Mouse (Mus musculus) thymus, postnatal 4 days (tissue): ENCODE measurements at regions not wholly inside any gene's neighbourhood (a gene's known extent, or its start where the extent isn't known, plus 50 kb on each side); places are given as distances from the start of the nearest gene placed in this dataset.
"Not testable (repeated sequence)": the region's sequence is repeated elsewhere in the genome, so short reads cannot be mapped to it uniquely, and the experiment has no call there.

Experiments used
- DNase-seq: peaks from one replicate; pipeline ENCODE4 v3.0.0; 2021

- DNase-seq = not testable (repeated sequence)
These were observed 198.5 kb downstream of the Tcp10c start for GRCm38 (mm10) chr17:13552840-13553239.

DNA sequence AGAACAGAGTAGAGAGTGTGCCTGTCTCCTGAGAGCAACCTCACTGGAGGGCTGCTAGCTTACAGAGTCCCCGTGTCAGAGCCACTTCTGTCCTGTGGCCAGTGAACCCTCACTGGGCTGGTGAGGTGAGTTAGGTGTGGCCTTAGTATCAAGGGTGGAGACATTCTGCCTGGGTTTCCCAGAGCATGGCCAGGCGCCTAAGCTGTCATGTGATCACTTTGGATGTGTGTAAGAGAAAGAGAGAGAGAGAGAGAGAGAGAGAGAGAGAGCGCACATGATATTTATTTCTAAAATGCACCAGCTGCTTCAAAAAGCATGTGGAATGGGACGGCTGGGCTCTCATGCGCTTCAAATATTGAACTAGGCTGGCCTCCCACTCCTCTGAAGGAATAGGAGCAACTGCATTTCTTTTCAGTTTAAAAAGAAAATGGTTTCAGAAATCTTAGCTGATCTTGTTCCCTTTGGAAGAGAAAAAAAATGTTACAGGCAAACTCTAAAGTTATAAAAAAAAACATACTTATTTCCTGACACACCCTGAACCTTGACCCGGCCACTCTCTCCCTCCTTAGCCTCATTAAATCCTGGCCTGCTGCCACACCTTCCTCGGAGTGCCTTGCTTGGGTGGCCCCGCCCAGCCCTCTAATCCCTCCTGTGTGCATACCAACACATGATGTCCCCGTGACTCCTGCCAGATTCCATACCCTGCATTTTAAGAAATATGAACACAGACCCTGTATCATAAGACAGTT lies 201.1 kb downstream of the Tcp10c start:
- not testable (repeated sequence) for DNase-seq

GRCm38 (mm10) chr17:13556060-13556660 lies 201.8 kb downstream of the Tcp10c start:
- DNase-seq = not testable (repeated sequence)

DNA sequence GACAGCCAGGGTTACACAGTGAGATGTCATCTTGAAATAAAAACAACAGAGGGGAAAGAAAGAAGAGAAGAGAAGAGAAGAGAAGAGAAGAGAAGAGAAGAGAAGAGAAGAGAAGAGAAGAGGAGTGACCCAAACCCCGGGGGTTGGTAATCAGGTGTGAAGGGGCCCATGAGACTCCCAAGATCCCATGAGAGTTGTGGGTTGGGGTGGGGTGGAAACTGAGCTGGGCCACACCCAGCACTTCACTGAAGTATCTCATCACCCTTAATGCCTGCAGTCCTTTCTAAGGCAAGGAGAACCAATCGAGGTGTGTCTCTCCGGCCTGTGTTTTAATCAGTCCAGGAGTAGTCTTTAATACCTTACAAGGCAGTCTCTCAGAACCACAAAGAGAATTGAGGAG lies 201.5 kb upstream of the Afdn start:
- no peak for DNase-seq

DNA sequence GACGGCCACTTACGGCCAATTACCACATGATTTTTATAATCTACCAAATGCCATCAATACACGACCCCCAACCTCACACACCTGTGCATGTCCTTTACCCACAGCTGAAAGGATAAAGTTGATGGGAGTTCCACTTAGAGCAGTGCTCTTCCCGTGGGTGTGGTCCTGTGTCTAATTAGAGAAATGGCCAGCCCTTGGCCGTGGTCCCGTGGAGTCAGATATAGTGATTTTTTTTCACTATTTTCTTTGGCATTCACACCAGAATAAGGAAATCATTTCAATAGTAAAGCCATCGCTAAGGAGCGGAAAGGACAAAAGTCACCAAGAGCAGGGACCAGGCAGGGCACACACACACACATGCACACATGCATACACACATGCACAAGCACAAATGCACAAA lies 199.0 kb upstream of the Afdn start:
- no peak for DNase-seq

DNA sequence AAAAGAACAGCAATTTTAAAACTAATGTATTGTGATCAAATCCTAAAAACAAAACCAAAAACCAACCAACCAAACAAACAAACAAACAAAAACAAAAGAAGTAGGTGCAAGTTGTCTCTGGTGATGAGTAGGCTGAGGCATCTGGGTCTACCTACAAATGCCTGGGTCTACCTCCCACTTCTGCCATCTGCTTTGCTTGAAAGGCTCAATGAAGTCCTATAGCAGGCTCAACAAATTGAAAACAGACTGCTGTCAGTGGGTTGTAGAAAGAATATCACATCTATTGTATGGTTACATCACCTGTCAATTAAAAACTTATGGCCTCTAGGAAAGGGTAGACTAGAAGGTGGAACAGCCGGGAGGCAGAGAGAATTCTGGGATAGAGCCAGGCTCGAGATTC lies 197.4 kb upstream of the Afdn start:
- DNase-seq = no peak

DNA sequence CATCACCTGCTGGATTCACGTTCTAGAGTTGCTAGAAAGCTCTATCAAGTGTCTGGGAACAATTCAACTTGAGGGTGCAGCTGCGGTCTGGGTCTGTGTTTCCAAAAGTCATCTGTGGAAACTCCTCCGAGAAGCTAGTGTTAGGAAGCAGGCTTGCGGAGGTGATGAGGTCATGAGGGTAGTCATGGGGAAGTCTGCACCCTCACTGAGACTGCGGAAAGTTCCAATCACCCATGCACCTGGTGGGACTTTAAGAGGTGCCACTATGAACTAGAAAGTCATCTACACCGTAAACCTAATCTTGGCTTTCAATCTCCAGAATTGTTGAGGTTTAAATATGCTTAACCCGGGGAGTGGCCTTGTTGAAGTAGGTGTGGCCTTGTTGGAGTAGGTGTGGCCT lies 195.5 kb upstream of the Afdn start:
- no peak for DNase-seq

GRCm38 (mm10) chr17:13566680-13567079 lies 193.7 kb upstream of the Afdn start:
- DNase-seq = no peak

DNA sequence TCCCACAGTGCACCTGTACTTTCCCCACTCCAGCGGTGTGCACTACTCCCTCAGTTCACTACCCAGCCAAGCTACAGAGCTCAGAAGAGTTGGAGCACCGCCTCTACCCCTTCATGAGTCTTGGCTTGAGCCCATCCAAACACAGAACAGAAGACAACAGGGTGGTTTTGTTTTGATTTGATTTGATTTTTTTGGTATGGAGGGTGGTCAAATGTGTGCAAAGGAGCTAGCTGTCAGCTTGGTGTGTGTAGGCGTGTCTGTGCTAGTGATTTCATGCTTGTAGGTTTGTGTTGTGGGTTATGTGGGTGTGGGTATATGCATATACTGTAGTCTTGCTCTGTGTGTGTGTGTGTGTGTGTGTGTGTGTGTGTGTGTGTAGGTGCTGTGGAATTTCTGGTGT lies 193.2 kb upstream of the Afdn start:
- no peak for DNase-seq

- no peak for DNase-seq
These were observed 189.5 kb upstream of the Afdn start for GRCm38 (mm10) chr17:13570796-13571195.

- DNase-seq = no peak
These were observed 188.0 kb upstream of the Afdn start for GRCm38 (mm10) chr17:13572204-13572833.

- DNase-seq = peak; percentile 66
These were observed 187.3 kb upstream of the Afdn start for GRCm38 (mm10) chr17:13573036-13573435.

DNA sequence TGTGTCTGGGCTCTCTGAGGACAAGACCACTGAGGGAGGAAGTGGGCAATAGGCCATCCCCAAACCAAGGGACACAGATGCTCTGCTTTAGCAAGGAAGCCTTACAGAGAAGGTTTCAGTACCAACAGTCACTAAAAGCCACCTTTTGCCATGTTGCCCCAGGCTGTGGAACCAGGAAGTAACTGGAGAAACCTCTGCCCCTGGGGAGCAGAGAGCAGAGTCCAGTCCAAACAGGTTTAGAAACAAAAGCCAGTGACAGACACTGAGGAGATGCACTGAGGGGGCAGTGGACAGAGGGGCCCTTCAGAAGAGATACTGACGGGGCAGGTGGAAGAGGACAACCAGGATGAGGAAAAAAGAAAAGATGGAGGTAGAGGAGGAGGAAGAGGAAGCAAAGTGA lies 186.2 kb upstream of the Afdn start:
- no peak for DNase-seq

GRCm38 (mm10) chr17:13574682-13575444 lies 185.5 kb upstream of the Afdn start:
- no peak for DNase-seq

GRCm38 (mm10) chr17:13577798-13578197 lies 182.5 kb upstream of the Afdn start:
- no peak for DNase-seq

GRCm38 (mm10) chr17:13581214-13581920 lies 179.0 kb upstream of the Afdn start:
- no peak for DNase-seq

DNA sequence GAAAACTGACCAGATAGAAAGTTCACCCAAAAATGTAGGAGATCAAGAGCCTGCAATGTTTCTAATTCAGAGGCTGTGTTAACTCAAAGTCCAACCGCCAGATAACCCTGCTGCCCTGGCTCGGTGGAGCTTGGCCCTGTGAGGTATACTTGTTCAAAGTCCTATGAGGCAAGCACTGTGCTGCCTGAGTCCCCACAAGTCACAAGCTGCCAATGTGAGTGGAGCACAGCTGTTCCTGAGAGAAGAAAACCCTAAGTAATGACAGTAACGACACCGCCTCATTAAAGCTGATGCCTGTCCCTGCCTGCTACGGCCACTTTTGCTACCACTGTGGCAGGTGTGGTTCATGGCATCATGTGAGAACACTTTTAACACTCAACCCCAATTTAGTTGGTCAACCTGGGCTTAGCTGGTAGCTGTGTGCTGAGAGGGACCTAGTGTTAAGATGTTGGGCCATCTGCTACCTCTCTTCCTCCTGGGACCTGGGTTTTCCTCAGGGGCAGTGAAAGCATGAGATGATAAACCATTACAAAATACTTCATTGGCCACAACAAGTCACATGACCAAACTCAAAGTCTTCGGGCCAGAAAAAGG lies 178.2 kb upstream of the Afdn start:
- no peak for DNase-seq

DNA sequence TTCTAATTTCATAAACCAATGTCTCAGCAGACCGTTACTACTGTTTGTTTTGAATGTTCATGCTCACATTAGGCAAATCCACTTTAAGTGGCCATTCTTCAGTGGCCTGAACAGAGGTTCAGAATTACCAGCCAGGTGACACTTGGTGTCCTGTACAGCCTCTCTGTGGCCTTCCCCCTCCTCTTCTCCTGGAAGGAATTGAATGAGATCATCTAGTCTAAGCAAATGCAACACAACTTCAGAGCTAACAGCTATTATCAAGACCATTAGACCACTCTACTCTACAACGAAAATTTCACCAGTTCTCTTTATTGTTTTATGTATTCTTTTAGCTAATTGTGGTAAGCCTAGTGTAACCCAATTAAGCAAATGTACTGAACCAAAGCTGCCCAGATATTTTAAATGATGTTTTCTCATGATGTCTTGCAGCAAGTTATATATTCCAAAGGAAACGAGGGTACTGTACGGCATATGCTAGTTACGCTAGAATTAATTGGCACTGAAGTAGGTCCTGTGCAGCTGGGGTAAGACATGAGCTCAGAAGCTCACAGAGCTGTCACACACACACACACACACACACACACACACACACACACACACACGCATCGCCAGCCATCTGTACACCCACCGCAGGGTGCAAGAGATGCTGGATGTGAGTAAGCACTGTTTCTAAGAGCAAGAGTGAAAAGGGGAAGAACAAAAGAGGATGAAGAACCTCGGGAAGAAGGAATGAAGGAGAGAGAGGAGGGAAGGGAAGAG lies 176.7 kb upstream of the Afdn start:
- DNase-seq = no peak

DNA sequence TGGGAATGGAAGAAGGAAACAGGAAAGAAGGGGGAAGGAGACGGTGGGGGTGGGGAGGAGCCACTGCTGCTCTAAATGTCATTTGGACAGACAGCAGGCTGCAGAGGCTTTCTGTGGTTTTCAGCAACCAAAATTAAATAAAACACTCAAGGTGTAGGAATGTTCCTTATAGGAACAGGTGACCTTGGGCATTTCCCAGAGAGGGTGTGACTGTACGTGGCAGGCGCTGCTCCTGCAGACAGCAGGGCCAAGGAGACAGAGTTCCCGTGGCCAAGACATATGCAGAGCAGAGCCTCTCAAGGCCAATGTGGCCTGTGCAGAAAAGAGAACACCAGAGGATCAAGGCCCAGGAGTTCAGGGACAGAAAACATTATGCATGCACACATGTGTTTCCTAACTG lies 175.9 kb upstream of the Afdn start:
- no peak for DNase-seq

DNA sequence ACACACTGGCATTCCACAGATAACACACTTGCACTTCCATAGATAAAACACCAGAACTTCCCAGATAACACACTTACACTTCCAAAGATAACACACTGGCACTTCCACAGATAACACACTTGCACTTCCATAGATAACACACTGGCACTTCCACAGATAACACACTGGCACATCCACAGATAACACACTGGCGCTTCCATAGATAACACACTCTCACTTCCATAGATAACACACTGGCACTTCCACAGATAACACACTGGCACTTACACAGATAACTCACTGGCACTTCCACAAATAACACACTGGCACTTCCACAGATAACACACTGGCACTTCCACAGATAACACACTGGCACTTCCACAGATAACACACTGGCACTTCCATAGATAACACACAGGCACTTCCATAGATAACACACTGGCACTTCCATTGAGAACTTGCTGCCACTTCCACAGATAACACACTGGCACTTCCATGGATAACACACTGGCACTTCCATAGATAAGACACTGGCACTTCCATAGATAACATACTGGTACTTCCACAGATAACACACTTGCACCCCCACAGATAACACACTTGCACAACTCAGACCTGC lies 170.0 kb upstream of the Afdn start:
- not testable (repeated sequence) for DNase-seq
